Mouse (Mus musculus) brain, embryonic 14.5 days (tissue): Measurements from ENCODE around the gene Cdk19. TPM values are rescaled to one million over a fixed set of nuclear protein-coding genes. Genes with fewer than 3 reads are reported as not detected.

Experiments
- DNase-seq: peaks from one replicate; pipeline ENCODE4 v3.0.0-alpha.2; 2011; ENCODE audit warnings: low read depth
- CTCF ChIP-seq: fragments of 200-500 bp; IDR thresholded peaks from 2 replicates; pipeline ENCODE4 v1.5.1; 2012; ENCODE audit warnings: inconsistent platforms, mild to moderate bottlenecking, moderate library complexity, borderline replicate concordance; ENCODE audit not compliant: insufficient read depth, insufficient read length; ENCODE audit errors: extremely low read depth
- POLR2A ChIP-seq: fragments of 200-500 bp; IDR thresholded peaks from 2 replicates; pipeline ENCODE4 v1.6.1; 2012; ENCODE audit warnings: mild to moderate bottlenecking, inconsistent platforms, borderline replicate concordance; ENCODE audit not compliant: poor library complexity, insufficient read depth, insufficient read length, severe bottlenecking; ENCODE audit errors: extremely low read depth
- polyA plus RNA-seq: library from polyadenylated mRNA; depleted of rRNA; stranded (reverse); fragments of >200 nt; gene quantifications from 2 replicates; pipeline ENCODE4 v1.2.3, GENCODE M21; 2012

Gene Cdk19
- polyA plus RNA-seq, 1 experiment: 21.5 TPM

DNA sequence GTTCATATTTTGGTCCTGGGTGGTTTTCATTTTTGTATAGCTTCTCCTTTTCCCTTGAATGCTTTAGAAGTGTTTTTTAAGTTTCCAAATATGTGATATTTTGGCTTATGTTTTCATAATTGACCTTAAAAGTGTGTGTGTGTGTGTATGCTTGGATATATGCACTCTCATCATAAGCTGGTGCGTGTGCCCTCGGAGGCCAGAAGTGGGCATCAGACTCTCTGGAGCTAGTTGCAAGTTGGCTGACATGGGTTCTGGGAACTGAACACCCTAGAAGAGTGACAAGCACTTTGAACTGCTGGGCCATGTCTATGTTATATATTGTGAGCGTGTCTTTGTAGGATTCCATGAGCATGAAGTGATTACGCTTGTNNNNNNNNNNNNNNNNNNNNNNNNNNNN lies 110.8 kb downstream of the Cdk19 start:
- TF ChIP-seq CTCF: no peak
- no peak for TF ChIP-seq POLR2A
- DNase-seq: no peak

DNA sequence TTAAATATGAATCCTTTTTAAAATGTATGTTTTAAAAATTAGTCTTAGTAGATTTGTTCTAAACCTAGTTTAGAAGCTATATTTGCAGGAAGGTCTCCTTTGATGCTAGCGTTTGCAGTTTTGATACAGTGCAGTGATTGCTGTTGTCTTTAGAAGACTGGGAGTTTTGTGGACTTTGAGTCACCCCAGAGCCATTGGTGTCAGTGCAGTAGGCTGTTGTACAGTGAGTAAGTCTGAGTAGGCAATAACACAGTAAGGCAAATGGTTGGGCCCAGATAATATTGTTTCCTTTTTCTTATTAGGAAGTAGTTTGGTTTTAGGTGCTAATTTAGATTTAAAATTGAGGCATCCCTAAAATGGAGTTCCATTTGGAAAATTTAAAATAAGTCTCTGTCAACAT lies 117.8 kb downstream of the Cdk19 start:
- no peak for DNase-seq
- TF ChIP-seq CTCF (no peak), POLR2A (no peak)

DNA sequence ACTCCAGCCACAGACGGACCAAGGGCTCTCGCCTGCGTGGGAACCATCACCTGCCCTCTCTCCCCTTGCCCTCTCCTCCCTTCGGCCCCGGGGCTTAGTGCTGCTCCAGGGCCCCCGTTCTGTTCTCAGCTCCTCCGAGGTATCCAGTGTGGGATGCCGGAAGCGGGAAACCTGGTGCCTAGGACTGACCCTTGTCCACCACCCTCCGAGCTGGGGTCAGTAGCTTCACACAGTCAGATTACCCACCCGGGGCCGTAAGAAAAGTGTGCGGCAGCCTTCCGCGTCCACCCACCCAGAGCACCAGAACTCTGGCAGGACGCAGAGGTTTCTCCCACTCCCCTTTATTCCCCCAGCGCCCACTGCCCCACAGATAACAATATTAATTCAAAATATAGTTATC lies 119.8 kb downstream of the Cdk19 start:
- TF ChIP-seq POLR2A (no peak), CTCF (no peak)
- no peak for DNase-seq

DNA sequence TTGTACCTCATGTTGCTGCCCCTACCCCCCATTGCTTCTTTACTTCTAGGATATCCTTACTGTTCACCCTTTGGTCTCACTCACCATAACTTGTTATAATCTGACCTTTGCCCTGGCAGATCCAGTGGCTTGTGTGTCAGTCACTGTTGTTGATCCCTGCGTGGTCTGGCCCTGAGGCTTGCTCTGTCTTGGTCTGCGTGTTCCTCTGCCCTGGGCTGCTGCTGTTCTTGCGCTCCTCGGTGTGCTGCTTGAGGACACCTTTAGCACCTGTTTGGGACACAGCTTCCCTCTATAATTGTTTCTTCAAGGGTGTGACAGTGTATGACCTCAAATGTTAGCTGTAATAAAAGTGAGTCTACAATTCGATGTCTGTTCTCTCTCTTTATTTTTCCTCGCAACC lies 122.0 kb downstream of the Cdk19 start:
- no peak for DNase-seq
- TF ChIP-seq POLR2A: no peak
- TF ChIP-seq CTCF: no peak

DNA sequence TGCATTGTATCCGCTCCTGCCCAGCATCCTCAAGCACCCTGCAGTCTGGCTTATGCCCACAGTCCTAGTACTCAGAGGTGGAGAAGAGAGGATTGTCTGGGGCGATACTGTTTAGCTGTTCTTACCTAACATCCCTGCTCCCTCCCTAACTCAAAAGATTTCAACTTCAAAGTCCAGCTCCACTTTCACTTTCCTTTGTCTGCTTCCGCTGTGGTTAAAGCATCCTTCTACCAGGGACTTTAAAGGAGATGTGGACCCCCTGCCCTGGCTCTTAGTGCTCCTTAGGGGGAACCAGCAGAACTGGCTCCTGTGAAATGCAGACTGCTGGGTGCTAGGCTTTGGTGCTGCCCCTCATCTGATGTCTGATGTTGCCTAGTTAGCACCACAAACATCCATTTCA lies 122.9 kb downstream of the Cdk19 start:
- DNase-seq: no peak
- no peak for TF ChIP-seq CTCF
- TF ChIP-seq POLR2A: no peak

DNA sequence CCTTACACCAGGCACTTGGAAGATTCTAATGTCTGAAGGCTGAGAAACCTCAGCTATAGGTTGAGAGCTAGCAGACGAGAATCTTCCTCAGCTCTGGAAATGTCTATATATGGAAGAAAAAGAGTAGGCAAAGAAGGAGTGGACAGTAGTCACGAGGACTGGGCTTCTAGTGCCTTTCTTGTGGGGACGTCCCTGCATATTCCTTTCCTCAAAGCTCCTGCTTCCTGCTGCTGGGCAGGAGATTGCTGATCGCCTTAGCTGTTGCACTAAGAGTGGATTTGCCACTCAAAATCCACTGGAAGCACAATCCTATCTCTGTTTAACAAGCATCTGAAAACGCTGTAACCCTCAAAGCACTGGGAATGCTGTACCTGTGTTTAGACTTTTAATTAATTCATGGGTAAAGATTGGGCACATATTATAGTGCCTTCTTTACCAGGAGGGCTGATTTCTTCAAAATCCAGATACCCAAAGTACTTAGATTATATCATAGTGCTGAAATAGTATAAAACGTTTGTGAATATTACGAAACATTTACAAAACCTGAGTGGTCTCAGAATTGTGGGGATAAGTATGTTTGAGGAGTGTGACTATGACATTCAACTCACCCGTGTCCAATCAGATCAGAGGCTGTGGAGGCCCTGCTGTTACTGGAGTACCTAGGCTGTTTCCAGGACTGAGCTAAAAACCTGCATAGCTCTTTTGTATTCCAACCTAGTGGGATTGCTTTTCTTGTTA lies 128.0 kb downstream of the Cdk19 start:
- TF ChIP-seq POLR2A (no peak), CTCF (no peak)
- no peak for DNase-seq

DNA sequence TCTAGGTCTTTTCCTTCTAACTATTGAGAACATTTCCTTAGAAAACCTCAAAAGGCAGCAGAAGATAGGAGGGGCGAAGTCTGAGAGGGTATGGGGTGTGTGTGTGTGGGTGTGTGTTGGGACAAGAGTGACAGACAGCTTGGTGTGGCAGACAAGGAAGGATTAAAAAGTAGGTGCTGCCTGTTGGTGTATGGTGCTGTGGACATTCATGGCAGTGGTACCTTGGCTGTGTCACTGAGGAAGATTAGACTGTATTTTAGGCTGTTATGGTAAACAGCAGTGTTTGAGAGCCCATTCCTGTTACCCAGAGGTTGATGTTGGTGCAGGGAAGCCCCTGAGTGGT lies 128.5 kb downstream of the Cdk19 start:
- no peak for TF ChIP-seq POLR2A
- TF ChIP-seq CTCF: no peak
- no peak for DNase-seq

DNA sequence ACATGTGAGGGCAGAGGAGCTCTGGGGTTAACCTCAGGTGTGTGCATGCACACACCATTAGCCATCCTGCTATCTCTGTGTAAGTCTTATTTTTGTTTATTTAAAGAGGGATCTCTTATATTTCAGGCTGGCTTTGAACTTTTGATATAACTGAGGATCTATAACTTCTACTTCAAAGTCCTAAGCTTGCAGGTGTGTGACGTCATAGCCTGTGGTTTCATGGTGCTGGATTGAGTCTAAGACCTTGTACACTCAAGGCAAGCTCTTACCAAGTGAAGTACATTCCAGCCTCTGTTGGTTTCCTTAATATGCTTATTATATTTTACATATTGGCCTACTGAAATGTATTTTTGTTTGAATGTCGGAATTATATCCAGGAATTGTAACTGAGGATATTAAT lies 129.8 kb downstream of the Cdk19 start:
- no peak for DNase-seq
- TF ChIP-seq POLR2A (no peak), CTCF (no peak)

DNA sequence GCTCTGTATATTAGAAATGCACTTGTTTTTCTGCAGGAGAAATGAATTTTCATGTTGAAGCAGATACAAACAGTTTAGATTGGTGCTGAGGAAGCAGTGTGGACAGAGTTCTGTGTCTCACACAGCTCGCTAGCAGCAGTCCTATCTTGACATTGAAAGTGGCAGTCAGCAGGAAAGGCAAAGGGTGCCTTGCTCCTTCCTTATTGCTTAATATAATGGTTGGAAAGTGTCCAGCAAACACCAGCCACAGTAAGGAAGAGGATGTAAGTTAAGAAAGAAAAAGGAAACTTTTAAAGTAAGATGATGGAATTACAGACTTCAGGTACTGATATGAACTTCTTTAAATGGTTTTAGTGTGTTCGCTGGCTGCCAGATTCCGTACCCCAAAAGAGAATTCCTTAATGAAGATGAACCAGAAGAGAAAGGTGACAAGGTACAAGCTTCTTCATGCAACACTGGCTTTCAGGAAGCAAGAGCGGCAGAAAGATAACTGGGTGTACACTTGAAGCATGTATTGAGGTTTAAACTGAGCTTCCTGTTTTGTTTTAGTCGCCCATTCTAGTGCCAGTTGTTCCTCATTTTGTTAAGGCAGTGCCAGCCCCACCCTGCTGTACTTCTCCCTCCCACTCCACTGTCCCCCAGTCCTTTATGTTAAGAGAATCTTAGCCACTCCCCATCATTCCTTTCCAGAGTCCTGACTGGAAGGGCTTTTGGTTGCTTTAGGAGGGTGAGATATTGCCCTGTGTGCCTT lies 137.3 kb downstream of the Cdk19 start:
- no peak for DNase-seq
- TF ChIP-seq POLR2A (no peak), CTCF (no peak)

DNA sequence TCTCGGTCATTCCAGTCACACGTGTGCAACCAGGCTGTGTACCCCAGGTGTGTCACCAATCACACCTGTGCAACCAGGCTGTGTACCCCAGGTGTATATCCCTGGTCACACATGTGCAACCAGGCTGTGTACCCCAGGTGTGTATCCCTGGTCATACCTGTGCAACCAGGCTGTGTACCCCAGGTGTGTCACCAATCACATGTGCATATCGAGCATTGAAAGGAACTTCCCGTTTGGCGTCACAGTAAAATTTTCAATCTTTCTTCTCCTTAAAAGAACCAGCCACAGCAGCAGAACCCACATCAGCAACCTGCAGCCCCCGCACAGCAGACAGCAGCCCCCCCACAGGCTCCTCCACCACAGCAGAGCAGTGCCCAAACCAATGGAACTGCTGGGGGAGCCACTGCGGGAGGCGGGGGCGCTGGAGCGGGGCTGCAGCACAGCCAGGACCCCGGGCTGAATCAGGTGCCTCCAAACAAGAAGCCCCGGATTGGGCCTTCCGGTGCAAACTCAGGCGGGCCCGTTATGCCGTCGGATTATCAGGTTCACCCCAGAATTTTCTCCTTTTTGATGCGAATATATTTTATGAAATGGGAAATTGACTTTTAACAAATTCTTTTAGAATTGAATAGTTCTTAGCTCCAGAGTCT lies 138.2 kb downstream of the Cdk19 start:
- no peak for TF ChIP-seq POLR2A
- no peak for TF ChIP-seq CTCF
- DNase-seq: no peak

DNA sequence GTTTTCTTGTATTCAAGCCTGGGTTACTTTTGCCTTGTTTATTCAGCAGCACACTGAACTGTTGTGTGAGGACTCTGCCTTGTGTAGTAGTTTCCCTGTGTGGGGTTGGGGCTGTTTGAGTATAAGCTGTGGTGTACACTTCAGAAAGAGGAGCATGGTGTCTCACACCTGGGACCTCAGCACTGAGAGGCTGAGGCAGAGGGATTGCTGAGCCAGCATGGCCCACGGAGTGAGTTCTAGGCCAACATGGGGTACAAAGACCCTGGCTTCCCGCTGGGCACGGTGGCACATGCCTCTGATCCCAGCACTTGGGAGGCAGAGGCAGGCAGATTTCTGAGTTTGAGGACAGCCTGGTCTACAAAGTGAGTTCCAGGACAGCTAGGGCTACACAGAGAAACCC lies 139.3 kb downstream of the Cdk19 start:
- TF ChIP-seq CTCF: no peak
- no peak for TF ChIP-seq POLR2A
- DNase-seq: no peak
